Mouse (Mus musculus) common myeloid progenitor, adult 5-6 weeks (primary cell): ENCODE data around the gene Orm2. TPM values are rescaled to one million over a fixed set of nuclear protein-coding genes. Genes with fewer than 3 reads are reported as not detected.

Experiments
- ATAC-seq: replicated peaks from 2 replicates; pipeline ENCODE4 v1.8.0; 2016; ENCODE audit warnings: low read depth, mild to moderate bottlenecking, moderate TSS enrichment, inconsistent platforms; ENCODE audit not compliant: poor library complexity, severe bottlenecking
- total RNA-seq: library from RNA; stranded (forward); fragments of 200-1000, 187-1606 nt; gene quantifications from 2 replicates; pipeline ENCODE4 v1.2.3, GENCODE M21; 2017

Orm2 gene
- total RNA-seq, 1 experiment from 2014 or later = not detected

DNA sequence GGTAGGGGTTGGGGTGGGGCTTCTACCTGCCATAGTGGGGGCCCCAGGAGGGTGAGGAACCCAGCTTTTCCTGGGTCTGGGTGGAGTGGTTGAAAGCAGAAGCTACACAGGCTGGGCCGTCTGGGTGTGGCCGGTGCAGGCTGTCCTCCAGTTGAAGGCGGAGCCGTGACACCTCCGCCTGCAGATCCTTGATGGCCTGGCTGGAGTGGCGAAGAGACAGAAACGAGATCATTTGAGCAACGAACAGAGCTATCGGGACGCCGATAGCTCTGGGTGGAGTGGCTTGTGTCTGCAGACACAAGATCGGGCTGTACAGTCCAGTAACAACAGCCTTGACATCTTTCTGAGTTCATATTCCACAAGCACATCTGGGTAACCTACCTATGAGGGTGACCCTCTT is 12.1 kb downstream of the Orm2 start:
- peak; percentile 59 for ATAC-seq

DNA sequence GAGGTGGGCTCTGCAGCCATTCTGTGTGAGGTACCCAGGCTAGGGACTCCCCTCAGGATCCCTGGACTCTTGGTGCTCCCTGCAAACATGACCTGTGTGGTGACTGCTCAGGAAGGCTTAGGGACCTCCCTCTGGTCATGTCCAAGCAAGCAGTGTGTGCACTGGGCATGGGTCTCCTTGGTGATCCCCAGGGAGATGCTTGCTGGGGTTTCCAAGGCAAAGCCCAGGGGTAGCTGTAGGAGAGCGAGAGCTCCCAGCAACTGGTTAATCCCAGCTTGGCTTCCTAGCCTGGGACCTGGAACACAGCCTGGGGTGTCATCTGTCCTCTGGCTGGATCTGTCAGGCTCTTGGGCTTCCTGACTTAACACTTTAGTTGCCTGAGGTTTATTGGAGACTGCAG is 13.1 kb downstream of the Orm2 start:
- no peak for ATAC-seq

DNA sequence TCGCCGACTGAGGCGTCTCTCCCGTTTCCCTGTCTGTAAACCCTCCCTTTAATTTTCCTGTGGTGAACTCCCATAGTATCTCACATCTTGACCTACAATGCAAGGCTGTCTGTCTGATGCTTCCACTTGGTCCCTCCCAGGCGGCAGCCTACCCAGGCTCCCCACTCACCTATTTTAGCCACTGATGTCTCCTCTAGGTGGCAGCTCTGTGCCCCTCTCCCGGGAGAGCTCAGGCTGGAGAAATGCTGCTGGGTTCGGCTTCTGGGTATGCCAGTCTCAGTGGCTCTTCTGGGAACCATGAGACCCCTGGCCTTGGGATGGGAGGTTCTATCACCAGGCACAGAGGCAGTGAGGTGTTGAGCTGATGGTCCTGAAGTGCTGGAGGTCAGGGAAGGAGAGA is 15.2 kb downstream of the Orm2 start:
- ATAC-seq = no peak

DNA sequence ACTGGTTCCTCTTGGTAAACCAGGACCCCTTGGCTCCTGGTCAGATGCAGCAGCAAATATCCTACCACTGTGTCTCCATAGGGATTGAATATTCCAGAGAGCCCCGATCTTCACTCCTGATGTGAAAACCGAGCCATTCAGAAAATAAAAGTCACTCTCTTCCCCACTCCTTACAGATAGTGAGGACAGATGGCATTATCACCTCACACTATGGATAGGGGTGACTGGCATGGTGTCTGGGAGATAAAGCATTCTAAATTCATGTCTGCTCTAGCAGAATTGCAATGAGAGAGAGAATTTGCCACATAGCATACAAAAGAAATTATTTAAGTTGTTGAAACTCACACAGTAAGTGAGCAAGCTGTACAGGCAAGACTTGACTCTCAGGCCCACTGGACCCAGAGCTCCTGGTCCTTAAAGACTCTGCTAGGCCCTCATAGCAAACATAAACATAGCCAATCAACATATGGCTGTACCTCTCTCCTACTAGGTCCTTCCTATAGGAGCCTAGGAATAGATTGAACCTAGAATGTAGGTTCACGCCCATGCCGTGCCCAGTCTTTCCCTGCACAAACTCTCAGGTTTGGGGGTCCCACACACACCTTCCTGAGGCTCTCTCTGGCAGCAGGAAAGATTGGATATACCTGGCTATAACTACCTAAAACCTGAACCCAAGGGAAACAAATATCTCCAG is 20.6 kb downstream of the Orm2 start:
- ATAC-seq = no peak

GRCm38 (mm10) chr4:63383474-63383873 is 21.2 kb downstream of the Orm2 start:
- peak; percentile 24; the same call in 1 of the 2 replicates for ATAC-seq

GRCm38 (mm10) chr4:63384262-63384661 is 22.0 kb downstream of the Orm2 start:
- ATAC-seq = no peak

DNA sequence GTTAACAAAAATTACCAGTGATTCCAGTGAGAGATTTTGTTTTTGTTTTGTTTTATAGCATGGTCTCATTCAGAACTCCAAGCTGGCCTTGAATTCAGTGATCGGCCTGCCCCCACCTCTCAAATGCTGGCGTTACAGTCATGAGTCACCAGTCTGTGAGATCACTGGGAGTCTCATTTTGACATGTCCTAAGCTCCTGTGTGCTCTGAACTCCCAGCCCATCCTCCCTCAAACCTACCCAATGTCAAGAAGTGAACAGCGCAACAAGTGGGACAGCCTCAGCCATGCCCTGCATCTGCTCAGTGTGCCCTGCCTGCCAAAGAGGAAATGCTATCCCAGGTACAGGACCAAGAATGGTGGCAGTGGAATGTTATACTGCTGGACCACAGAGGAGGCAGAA is 23.0 kb downstream of the Orm2 start:
- ATAC-seq = no peak

DNA sequence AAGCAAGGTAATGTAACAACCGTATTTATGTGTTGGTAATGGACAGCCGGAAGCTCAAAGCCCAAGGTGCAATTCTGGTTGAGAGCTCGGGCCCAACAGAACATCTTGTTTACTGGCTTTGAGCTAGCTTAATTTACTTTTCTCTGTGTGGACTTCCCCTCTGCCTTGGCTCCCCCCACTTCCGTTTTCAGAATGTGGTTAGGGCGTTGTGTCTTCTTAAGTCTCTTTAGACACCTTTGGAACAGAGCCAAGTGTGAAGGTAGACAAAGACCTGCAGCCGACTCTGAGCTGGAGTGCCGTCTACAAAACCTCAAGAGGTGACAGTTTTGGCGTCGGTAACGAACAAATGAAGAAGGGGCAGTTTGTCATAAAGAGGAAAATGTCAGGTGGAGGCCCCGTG is 23.5 kb downstream of the Orm2 start:
- ATAC-seq = peak; percentile 52

DNA sequence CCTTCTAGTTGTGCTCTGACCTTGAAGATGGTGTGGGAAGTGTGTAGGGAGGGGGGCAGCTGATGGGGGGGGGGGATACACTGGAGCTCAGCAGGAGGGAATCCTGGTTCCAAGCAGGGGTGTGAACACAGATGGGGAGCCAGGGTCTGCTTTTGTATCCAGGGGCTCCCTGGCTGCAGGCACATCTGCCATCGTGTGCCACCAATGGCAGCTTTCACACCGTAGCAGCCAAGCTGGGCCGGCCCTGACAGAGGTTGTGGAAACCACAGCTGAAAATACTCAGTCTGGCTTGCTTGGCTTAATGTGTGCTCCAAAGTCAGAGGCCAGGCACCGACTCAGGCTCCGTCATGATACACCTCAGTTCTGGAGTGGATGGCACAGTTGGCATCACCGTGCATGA is 25.8 kb downstream of the Orm2 start:
- no peak for ATAC-seq

- ATAC-seq = no peak
Measured at GRCm38 (mm10) chr4:63389121-63389886, 27.1 kb downstream of the Orm2 start.

DNA sequence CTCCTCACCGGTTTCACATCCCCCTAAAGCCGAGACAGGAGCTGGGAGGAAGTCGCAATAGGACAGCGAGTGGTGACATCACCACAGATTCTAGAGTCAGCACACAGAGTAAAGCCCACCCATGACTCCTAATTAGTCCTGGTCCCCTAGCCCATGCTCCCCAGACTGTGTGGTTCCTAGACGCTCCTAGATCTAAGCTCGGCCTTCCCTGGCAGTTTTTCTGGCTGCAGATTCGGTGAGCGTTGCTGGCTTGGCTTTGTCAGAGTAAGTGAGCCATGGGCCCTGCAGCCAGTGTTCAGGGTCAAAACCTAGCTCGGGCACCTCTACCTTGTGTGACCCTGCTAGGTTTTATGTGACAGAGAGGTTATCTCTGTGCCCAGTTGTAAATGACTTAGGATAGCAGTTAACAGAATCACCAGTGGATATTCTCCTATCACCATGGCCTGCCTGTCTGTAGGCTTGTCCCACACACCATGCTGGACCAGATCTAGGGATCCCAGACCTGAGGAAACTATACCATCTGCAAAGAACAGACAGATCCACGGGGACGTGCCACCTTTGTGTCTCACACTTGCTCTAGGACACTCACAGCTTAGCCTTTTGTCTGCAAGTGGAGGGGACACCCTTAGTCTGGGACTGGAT is 27.8 kb downstream of the Orm2 start:
- peak; percentile 59 for ATAC-seq

- ATAC-seq = peak; percentile 72
Measured at GRCm38 (mm10) chr4:63391322-63391721, 29.1 kb downstream of the Orm2 start.

DNA sequence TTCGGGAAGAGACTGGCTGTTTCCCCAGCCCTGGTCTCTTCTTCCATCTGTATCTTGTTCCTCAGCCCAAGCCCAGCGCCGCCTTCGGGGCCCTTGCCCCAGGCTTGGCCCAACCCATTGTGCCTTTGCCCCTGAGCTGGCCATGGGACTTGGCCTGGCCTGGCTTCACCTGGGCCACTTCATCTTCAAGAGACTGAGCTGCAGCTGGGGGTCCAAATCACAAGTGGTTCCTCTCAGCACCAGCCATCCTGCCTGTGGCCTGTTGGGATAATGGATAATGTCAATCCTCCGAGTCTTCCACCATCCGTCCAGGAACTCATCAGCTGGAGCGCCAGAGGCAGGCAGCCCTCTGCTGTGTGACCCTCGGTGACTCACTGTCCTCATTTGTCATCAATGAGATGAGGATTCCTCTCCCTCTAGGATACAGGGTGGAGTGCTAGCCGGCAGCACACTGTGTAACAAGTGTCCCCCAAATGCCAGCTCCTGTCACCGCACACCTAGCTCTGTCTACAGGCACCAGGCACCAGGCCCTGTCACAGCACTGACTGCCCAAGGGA is 35.8 kb downstream of the Orm2 start:
- ATAC-seq = no peak

DNA sequence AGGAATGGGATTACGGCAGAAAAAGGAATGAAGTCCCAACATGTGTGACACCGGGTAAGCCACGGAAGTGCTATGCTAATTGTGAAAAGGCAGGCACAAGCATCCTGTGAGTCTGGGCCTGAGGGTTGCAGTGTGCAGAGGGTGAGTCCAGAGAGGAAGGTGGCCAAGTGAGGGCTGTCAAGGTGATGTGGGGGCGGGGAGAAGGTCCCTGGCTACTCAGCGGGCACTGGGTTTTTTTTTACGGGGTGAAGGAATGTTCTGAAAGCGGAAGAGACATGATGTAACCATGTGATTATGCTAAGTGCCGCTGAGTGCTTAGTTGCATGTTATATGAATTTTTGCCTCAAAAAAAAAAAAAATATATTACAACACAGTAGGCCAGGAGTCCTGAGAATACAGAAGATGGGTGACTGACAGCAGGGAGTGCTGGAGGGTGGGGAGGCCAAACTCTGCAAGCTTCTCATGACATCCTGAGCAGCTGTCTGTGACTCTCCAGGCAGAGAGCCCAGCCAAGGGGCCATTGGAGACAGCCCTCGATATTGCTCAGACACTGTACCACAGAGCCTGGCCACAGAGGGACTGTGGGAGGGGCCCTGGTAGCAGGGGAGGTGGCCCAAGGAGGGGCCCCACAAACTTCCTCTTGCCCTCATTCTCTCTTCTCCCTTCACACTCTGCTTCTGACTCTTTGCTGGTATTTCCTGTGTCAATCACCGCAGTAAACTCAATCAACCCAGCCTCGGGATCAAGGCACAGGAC is 36.8 kb downstream of the Orm2 start:
- peak; percentile 64 for ATAC-seq

GRCm38 (mm10) chr4:63399691-63400270 is 37.5 kb downstream of the Orm2 start:
- no peak for ATAC-seq

- ATAC-seq = peak; percentile 36
Measured at GRCm38 (mm10) chr4:63400541-63401306, 38.5 kb downstream of the Orm2 start.

GRCm38 (mm10) chr4:63401620-63402019 is 39.4 kb downstream of the Orm2 start:
- peak; percentile 14 for ATAC-seq

GRCm38 (mm10) chr4:63402056-63402455 is 39.8 kb downstream of the Orm2 start:
- ATAC-seq = no peak

GRCm38 (mm10) chr4:63402558-63402957 is 40.3 kb downstream of the Orm2 start:
- no peak for ATAC-seq
